Mouse (Mus musculus) adrenal gland, postnatal 14 days (tissue): ENCODE data around the gene Rara. TPM values are rescaled to one million over a fixed set of nuclear protein-coding genes. Genes with fewer than 3 reads are reported as not detected.
"Not testable (repeated sequence)": the region's sequence is repeated elsewhere in the genome, so short reads cannot be mapped to it uniquely, and the experiment has no call there.

Experiments used
- DNase-seq: peaks from one replicate; pipeline ENCODE4 v3.0.0; 2021; ENCODE audit warnings: mixed read lengths
- total RNA-seq: library from RNA; stranded (reverse); gene quantifications from 2 replicates; pipeline ENCODE4 v1.2.3, GENCODE M21; 2021

The Rara gene
- total RNA-seq, 1 experiment from 2014 or later = 24.5 TPM

- peak; percentile 19 for DNase-seq
These were observed 41.3 kb downstream of the Rara start for GRCm38 (mm10) chr11:98968716-98969495.

GRCm38 (mm10) chr11:98969496-98969927 is 41.9 kb downstream of the Rara start:
- DNase-seq = peak; percentile 41

- DNase-seq = peak; percentile 25
These were observed 42.7 kb downstream of the Rara start for GRCm38 (mm10) chr11:98970191-98970925.

GRCm38 (mm10) chr11:98971316-98972031 is 43.9 kb downstream of the Rara start:
- DNase-seq = peak; percentile 79

GRCm38 (mm10) chr11:98972215-98972614 is 44.6 kb downstream of the Rara start:
- DNase-seq = peak; percentile 90

- DNase-seq = no peak
These were observed 45.3 kb downstream of the Rara start for GRCm38 (mm10) chr11:98972801-98973360.

GRCm38 (mm10) chr11:98973584-98973983 is 46.0 kb downstream of the Rara start:
- DNase-seq = peak; percentile 66

GRCm38 (mm10) chr11:98974213-98974612 is 46.6 kb downstream of the Rara start:
- DNase-seq = peak; percentile 41

GRCm38 (mm10) chr11:98974871-98975719 is 47.5 kb downstream of the Rara start:
- DNase-seq = peak; percentile 90

GRCm38 (mm10) chr11:98978526-98979148 is 51.0 kb downstream of the Rara start:
- DNase-seq = no peak

GRCm38 (mm10) chr11:98979356-98979755 is 51.7 kb downstream of the Rara start:
- no peak for DNase-seq

GRCm38 (mm10) chr11:98981289-98981996 is 53.8 kb downstream of the Rara start:
- DNase-seq = no peak

GRCm38 (mm10) chr11:98981997-98982772 is 54.6 kb downstream of the Rara start:
- DNase-seq = peak; percentile 83

- DNase-seq = no peak
These were observed 55.1 kb downstream of the Rara start, which contains the start of gene Gjd3 for GRCm38 (mm10) chr11:98982773-98983133. TSS of gene Gjd3 (minus strand) at chr11:98983016.

- DNase-seq = no peak
These were observed 55.9 kb downstream of the Rara start for GRCm38 (mm10) chr11:98983551-98983950.

- DNase-seq = no peak
These were observed 57.9 kb downstream of the Rara start for GRCm38 (mm10) chr11:98985542-98985941.

GRCm38 (mm10) chr11:98988260-98988659 is 60.6 kb downstream of the Rara start:
- DNase-seq = not testable (repeated sequence)

- no peak for DNase-seq
These were observed 63.2 kb downstream of the Rara start for GRCm38 (mm10) chr11:98990866-98991265.

GRCm38 (mm10) chr11:98995987-98996386 is 68.4 kb downstream of the Rara start:
- no peak for DNase-seq
